Mouse (Mus musculus): ENCODE measurements around the gene Tctex1d2. TPM values are rescaled to one million over a fixed set of nuclear protein-coding genes. Genes with fewer than 3 reads are reported as not detected.

Gene Tctex1d2
- 25.9 TPM for polyA plus RNA-seq (2015; fragmentation: Illumina TruSeq; extraction: RNeasy Lipid Tissue Mini Kit (QIAGEN cat#74804); ENCODE audit: insufficient read depth, low replicate concordance)

DNA sequence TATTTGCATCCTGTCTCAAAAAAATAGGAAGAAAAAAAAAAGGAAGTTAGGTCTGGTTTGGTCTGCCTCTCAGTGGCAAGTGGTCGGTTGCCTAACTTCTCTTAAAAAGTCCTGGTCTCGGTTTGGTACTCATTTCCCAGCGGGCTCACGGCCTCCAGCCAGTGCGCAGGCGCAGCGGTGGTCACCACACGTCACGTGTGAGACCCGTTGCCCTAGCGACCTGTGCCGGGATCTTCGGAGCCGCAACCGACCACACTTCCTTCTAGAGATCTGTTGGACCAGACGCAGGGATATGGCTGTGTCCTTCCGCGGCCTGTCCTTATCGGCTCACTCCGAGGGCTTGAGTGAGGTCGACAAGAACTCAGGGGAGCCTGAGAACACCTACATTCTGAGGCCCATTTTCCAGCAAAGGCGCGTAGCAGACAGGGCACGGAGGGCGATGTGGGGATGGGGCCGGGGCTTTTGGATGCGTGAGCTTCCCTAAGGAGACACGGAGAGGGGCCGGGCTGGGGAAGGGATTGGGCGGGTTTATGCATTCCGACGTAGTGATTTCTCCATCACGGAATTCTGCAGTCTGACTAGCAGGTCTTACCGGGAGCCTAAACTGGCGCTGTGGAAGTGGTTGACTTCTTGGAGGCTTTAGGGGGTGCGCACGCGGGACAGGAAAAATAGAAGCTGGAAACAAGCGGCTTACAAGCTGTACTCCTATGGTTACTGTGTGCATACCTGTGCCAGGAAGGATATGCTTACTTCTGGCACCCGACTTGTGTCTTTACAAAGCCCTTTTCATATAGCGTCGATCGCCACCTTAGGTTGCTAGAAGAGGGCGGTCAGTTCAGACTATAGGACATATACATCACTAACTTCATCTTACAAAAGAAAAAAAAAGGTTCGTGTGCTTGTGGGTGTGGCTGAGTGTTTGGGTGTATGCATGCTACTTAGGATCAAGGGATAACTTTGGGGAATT is at the start of gene Tctex1d2:
Gene Tctex1d2, plus strand, starts transcription at position 186 of the 967 bp plus-strand sequence.

DNA sequence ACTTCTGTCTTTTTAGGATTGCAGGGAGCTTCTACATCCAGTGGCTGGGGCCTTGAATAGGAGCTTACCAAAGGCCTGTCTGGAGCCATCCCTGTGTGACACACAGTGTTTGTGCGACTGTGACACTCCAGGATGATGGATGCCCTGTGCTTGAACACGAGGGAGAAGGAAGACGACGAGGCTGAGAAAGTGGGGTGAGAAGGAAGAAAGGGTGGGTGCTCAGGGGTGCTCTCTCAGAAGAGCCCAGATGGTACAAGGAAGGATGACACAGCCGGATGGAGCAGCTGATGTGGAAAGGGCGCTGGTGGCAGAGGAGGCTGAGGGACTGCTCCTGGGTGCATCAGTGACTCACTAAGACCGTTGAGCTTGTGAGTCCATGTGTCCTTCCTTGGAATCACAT is 19.2 kb upstream of the Tctex1d2 start, which contains the start of gene Tm4sf19:
Gene Tm4sf19, plus strand, starts transcription at position 240 of the 400 bp plus-strand sequence.

DNA sequence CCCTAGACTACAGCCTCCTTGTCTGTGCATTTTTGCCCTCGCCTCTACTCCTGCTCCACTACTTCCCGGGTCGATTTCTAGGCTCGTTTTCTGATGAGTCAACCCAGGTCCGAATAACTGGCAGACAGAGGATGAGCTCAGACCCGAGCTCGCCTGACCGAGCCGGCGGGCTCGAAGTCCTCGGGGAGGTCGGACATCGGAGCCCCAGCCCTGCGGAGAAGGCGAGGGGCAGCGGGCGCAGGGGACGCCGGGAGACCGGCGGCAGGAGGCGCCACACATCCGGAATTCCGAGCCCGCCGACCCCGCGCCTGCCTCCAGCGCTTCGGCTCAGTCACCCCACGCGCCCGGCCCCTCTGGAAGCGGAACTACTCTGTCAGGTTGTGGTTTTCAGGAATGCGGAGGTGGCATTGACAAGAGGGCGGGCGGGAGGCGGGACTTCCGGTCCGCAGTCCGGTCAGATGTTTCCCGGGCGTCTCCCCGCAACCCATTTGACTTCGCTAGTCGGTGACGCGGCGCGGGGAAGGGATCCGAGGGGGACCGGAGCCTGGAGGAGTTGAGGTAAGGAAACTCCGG is 11.1 kb downstream of the Tctex1d2 start, which contains the start of gene Pcyt1a:
Gene Pcyt1a, plus strand, starts transcription at position 448 of the 573 bp plus-strand sequence.

Other genes with a start within 250 kb of the Tctex1d2 start
- gene Bex6, start 239.9 kb upstream of the Tctex1d2 start, polyA plus RNA-seq (2015; fragmentation: Illumina TruSeq; extraction: RNeasy Lipid Tissue Mini Kit (QIAGEN cat#74804); ENCODE audit: insufficient read depth, low replicate concordance) = 10.9 TPM
- 16.7 TPM for gene Fbxo45, start 172.5 kb upstream of the Tctex1d2 start, polyA plus RNA-seq (2015; fragmentation: Illumina TruSeq; extraction: RNeasy Lipid Tissue Mini Kit (QIAGEN cat#74804); ENCODE audit: insufficient read depth, low replicate concordance)
- 20.3 TPM for gene Wdr53, start 172.5 kb upstream of the Tctex1d2 start, polyA plus RNA-seq (2015; fragmentation: Illumina TruSeq; extraction: RNeasy Lipid Tissue Mini Kit (QIAGEN cat#74804); ENCODE audit: insufficient read depth, low replicate concordance)
- gene Smco1, start 148.2 kb upstream of the Tctex1d2 start, polyA plus RNA-seq (2015; fragmentation: Illumina TruSeq; extraction: RNeasy Lipid Tissue Mini Kit (QIAGEN cat#74804); ENCODE audit: insufficient read depth, low replicate concordance) = not detected
- 23.4 TPM for gene Rnf168, start 142.2 kb upstream of the Tctex1d2 start, polyA plus RNA-seq (2015; fragmentation: Illumina TruSeq; extraction: RNeasy Lipid Tissue Mini Kit (QIAGEN cat#74804); ENCODE audit: insufficient read depth, low replicate concordance)
- gene Ubxn7, start 87.4 kb upstream of the Tctex1d2 start, polyA plus RNA-seq (2015; fragmentation: Illumina TruSeq; extraction: RNeasy Lipid Tissue Mini Kit (QIAGEN cat#74804); ENCODE audit: insufficient read depth, low replicate concordance) = 35.0 TPM
- gene Tm4sf19, start 19.2 kb upstream of the Tctex1d2 start, polyA plus RNA-seq (2015; fragmentation: Illumina TruSeq; extraction: RNeasy Lipid Tissue Mini Kit (QIAGEN cat#74804); ENCODE audit: insufficient read depth, low replicate concordance) = not detected
- gene Pcyt1a, start 11.2 kb downstream of the Tctex1d2 start, polyA plus RNA-seq (2015; fragmentation: Illumina TruSeq; extraction: RNeasy Lipid Tissue Mini Kit (QIAGEN cat#74804); ENCODE audit: insufficient read depth, low replicate concordance) = 21.3 TPM
- not detected for gene Slc51a, start 68.2 kb downstream of the Tctex1d2 start, polyA plus RNA-seq (2015; fragmentation: Illumina TruSeq; extraction: RNeasy Lipid Tissue Mini Kit (QIAGEN cat#74804); ENCODE audit: insufficient read depth, low replicate concordance)
- gene Zdhhc19, start 76.6 kb downstream of the Tctex1d2 start, polyA plus RNA-seq (2015; fragmentation: Illumina TruSeq; extraction: RNeasy Lipid Tissue Mini Kit (QIAGEN cat#74804); ENCODE audit: insufficient read depth, low replicate concordance) = not detected
- 115 TPM for gene Tfrc, start 189.2 kb downstream of the Tctex1d2 start, polyA plus RNA-seq (2015; fragmentation: Illumina TruSeq; extraction: RNeasy Lipid Tissue Mini Kit (QIAGEN cat#74804); ENCODE audit: insufficient read depth, low replicate concordance)
- gene Tnk2, start 224.2 kb downstream of the Tctex1d2 start, polyA plus RNA-seq (2015; fragmentation: Illumina TruSeq; extraction: RNeasy Lipid Tissue Mini Kit (QIAGEN cat#74804); ENCODE audit: insufficient read depth, low replicate concordance) = 26.6 TPM